Mouse (Mus musculus): ENCODE data around the gene Chpf.

Chpf gene

GRCm38 (mm10) chr1:75435475-75436328 lies 43.4 kb downstream of the Chpf start, which contains the start of gene Gmppa:
Gene Gmppa, plus strand, starts transcription at chr1:75435930.
- DNase-seq: peak; percentile 85

- DNase-seq: peak; percentile 85
Measured at GRCm38 (mm10) chr1:75425796-75426471, 53.2 kb downstream of the Chpf start.
